Mouse (Mus musculus) mammary gland, adult 2 months (tissue): ENCODE measurements around the gene Vmn1r81. TPM values are rescaled to one million over a fixed set of nuclear protein-coding genes. Genes with fewer than 3 reads are reported as not detected.

Source experiments
- polyA plus RNA-seq: library from polyadenylated mRNA; depleted of rRNA; stranded (reverse); fragments of >200 nt; gene quantifications from 2 replicates; pipeline ENCODE4 v1.2.3, GENCODE M21; 2012; ENCODE audit warnings: low replicate concordance; rRNA removed

The Vmn1r81 gene
- polyA plus RNA-seq: not detected in 2 replicates

GRCm38 (mm10) chr7:12268169-12268568 is at the start of gene Vmn1r81:
Vmn1r81 (minus strand) TSS chr7:12268269.

GRCm38 (mm10) chr7:12300130-12300529 is 32.1 kb upstream of the Vmn1r81 start, which contains the start of gene Vmn1r82:
Vmn1r82 (plus strand) TSS chr7:12300430.

Other genes starting within 250 kb of the Vmn1r81 start
- not detected in 2 replicates for gene Vmn1r77, start 231.5 kb downstream of the Vmn1r81 start, polyA plus RNA-seq
- not detected in 2 replicates for gene Vmn1r78, start 118.0 kb downstream of the Vmn1r81 start, polyA plus RNA-seq
- not detected in 2 replicates for gene Vmn1r79, start 97.0 kb downstream of the Vmn1r81 start, polyA plus RNA-seq
- gene Vmn1r80, start 79.0 kb downstream of the Vmn1r81 start, polyA plus RNA-seq: not detected in 2 replicates
- gene Vmn1r82, start 32.2 kb upstream of the Vmn1r81 start, polyA plus RNA-seq: not detected in 2 replicates
- not detected in 2 replicates for gene Vmn1r83, start 61.2 kb upstream of the Vmn1r81 start, polyA plus RNA-seq
- gene Vmn1r84, start 101.0 kb upstream of the Vmn1r81 start, polyA plus RNA-seq: not detected in 2 replicates
- 0.20 and 0.95 TPM in 2 replicates for gene Zfp551, start 154.5 kb upstream of the Vmn1r81 start, polyA plus RNA-seq
- 2.8 and 3.6 TPM in 2 replicates for gene Zfp606, start 210.0 kb upstream of the Vmn1r81 start, polyA plus RNA-seq
- not detected in 2 replicates for gene 2900092C05Rik, start 244.2 kb upstream of the Vmn1r81 start, polyA plus RNA-seq